ENCODE assay signal across 8 mouse cellular contexts in genomic region chr7:37893885-37894284, GRCm38 (mm10).
A peak's percentile ranks its signal among the peaks of the same experiment; 100 is the strongest.
DNase-seq lines count a peak whose midpoint lies in the region; ATAC-seq and TF ChIP-seq lines count a peak whose summit lies in the region.

No protein-coding gene starts in this region.

- no peak overlapping the region for H3K4me2 ChIP-seq in forebrain, embryonic 14.5 days (ENCODE audit: low read length)

- no peaks in the 10 kb centered on the region for H3K4me1 ChIP-seq in forebrain, embryonic 10.5 days
- H3K4me1 ChIP-seq in forebrain, embryonic 14.5 days (ENCODE audit: control insufficient read depth, insufficient read depth, low read length), result no peaks in the 10 kb centered on the region
- no peaks in the 10 kb centered on the region for H3K4me1 ChIP-seq in lung, adult 2 months (ENCODE audit: control insufficient read depth, insufficient read depth, low read length)

- TF ChIP-seq POLR2A in lung, adult 2 months (IDR thresholded peaks at IDR 0.05; ENCODE audit: borderline replicate concordance, extremely low read depth, low read depth, low read length), result no peak

- peak; percentile 40 for TF ChIP-seq CTCF in lung, adult 2 months (IDR thresholded peaks at IDR 0.05; ENCODE audit: insufficient read depth, low read length)

- no peaks in the 10 kb centered on the region for H3K36me3 ChIP-seq in forebrain, embryonic 10.5 days (replicated peaks)
- no peaks in the 10 kb centered on the region for H3K36me3 ChIP-seq in forebrain, embryonic 14.5 days (ENCODE audit: control insufficient read depth, insufficient read depth, low read length)

- no peaks in the 10 kb centered on the region for H3K27me3 ChIP-seq in forebrain, embryonic 10.5 days (ENCODE audit: poor library complexity, severe bottlenecking)
- H3K27me3 ChIP-seq in forebrain, embryonic 14.5 days (replicated peaks; ENCODE audit: control insufficient read depth, insufficient read depth, low read length), result no peaks in the 10 kb centered on the region

- no peak overlapping the region for H3K4me3 ChIP-seq in forebrain, embryonic 10.5 days
- no peak overlapping the region for H3K4me3 ChIP-seq in forebrain, embryonic 14.5 days (ENCODE audit: low read depth, low read length)
- H3K4me3 ChIP-seq in lung, adult 2 months (replicated peaks; ENCODE audit: extremely low read depth, low read depth, low read length), result no peak overlapping the region

- DNase-seq in forebrain, embryonic 10.5 days (ENCODE audit: extremely low spot score, low spot score), result peak; percentile 48
- DNase-seq in forebrain, embryonic 14.5 days (ENCODE audit: low spot score), result no peak
- no peak for DNase-seq in lung, adult 2 months
- no peak for DNase-seq in lung, adult 18-20 months
- peak; percentile 38 to 42 for DNase-seq in adrenal gland, postnatal 36 days
- DNase-seq in retina, postnatal 7 days (ENCODE audit: low read depth, low spot score), result peak; percentile 25
- DNase-seq in gastrocnemius, postnatal 25 days, result no peak
- no peak for DNase-seq in urinary bladder, postnatal 25 days (ENCODE audit: low spot score)

- H3K9me3 ChIP-seq in forebrain, embryonic 10.5 days, result no peaks in the 10 kb centered on the region
- H3K9me3 ChIP-seq in forebrain, embryonic 14.5 days (replicated peaks; ENCODE audit: control insufficient read depth, low read length), result no peaks in the 10 kb centered on the region

- no peak overlapping the region for H3K27ac ChIP-seq in forebrain, embryonic 10.5 days
- no peak overlapping the region for H3K27ac ChIP-seq in forebrain, embryonic 14.5 days (ENCODE audit: low read depth, low read length)

- 80% methylated on average over 6 of the region's 6 CpGs for WGBS in forebrain, embryonic 10.5 days
- WGBS in forebrain, embryonic 14.5 days, result 79% methylated on average over 6 of the region's 6 CpGs
- 80% methylated on average over 6 of the region's 6 CpGs for WGBS in lung, adult 2 months

- ATAC-seq in forebrain, embryonic 14.5 days, result no peak

- H3K9ac ChIP-seq in forebrain, embryonic 14.5 days (ENCODE audit: low read length), result no peak overlapping the region

Comparison
In these comparisons a context has a peak if more than half of its experiments do, and no peak if none do; other contexts are left out.
1. DNase-seq: peak in forebrain, embryonic 10.5 days (single experiment), adrenal gland, postnatal 36 days (2 of 2) and retina, postnatal 7 days (single experiment); none in forebrain, embryonic 14.5 days (single experiment), lung, adult 2 months (single experiment), lung, adult 18-20 months (0 of 2), gastrocnemius, postnatal 25 days (single experiment) and urinary bladder, postnatal 25 days (single experiment).